Mouse (Mus musculus): ENCODE data around the gene OR5BS1P. TPM values are rescaled to one million over a fixed set of nuclear protein-coding genes. Genes with fewer than 3 reads are reported as not detected.
A peak's percentile ranks its signal among the peaks of the same experiment; 100 is the strongest.
"Not testable (repeated sequence)": the region's sequence is repeated elsewhere in the genome, so short reads cannot be mapped to it uniquely, and the experiment has no call there.

OR5BS1P gene
- polyA plus RNA-seq, 1 experiment from 2014 or later, result not detected

GRCm38 (mm10) chr15:98509387-98509786 is 39.7 kb downstream of the OR5BS1P start:
- Histone ChIP-seq H3K9me3 (no peaks in the 10 kb centered on the region), H3K9ac (no peak overlapping the region), H3K4me1 (peaks cover 9% of the 10 kb centered on the region; the same call in 1 of the 2 replicates), H3K27me3 (0 out of 2 replicates have a peak, but pooled peaks cover 3% of the 10 kb centered on the region), H3K36me3 (no peaks in the 10 kb centered on the region), H3K4me2 (replicated peaks) (no peak overlapping the region), H3K27ac (no peak overlapping the region), H3K4me3 (no peak overlapping the region)
- WGBS, result 60% methylated on average over 2 of the region's 2 CpGs
- no peak for ATAC-seq (ENCODE audit: insufficient number of reproducible peaks, insufficient read depth, low FRiP score, low TSS enrichment)

- H3K36me3 ChIP-seq, result no peaks in the 10 kb centered on the region
- 0 out of 2 replicates have a peak overlapping the region, but pooled peaks have one; percentile 15 for H3K9ac ChIP-seq
- no peaks in the 10 kb centered on the region for H3K9me3 ChIP-seq
- peaks cover 7% of the 10 kb centered on the region; the same call in 1 of the 2 replicates for H3K4me1 ChIP-seq
- no peak for ATAC-seq (ENCODE audit: insufficient number of reproducible peaks, insufficient read depth, low FRiP score, low TSS enrichment)
- WGBS, result 26% methylated on average over 25 of the region's 25 CpGs
- 0 out of 2 replicates have a peak overlapping the region, but pooled peaks have one; percentile 12 for H3K4me3 ChIP-seq
- 0 out of 2 replicates have a peak overlapping the region, but pooled peaks have one; percentile 17 for H3K27ac ChIP-seq
- H3K4me2 ChIP-seq (replicated peaks), result peak overlapping the region; percentile 42
- no peaks in the 10 kb centered on the region for H3K27me3 ChIP-seq
Measured at GRCm38 (mm10) chr15:98510438-98511385, 41.0 kb downstream of the OR5BS1P start.

GRCm38 (mm10) chr15:98511386-98511928 is 41.8 kb downstream of the OR5BS1P start:
- ATAC-seq (ENCODE audit: insufficient number of reproducible peaks, insufficient read depth, low FRiP score, low TSS enrichment), result no peak
- Histone ChIP-seq H3K36me3 (no peaks in the 10 kb centered on the region), H3K4me1 (peaks cover 7% of the 10 kb centered on the region; the same call in 1 of the 2 replicates), H3K27ac (no peak overlapping the region), H3K9me3 (no peaks in the 10 kb centered on the region), H3K4me3 (no peak overlapping the region), H3K27me3 (no peaks in the 10 kb centered on the region), H3K4me2 (replicated peaks) (peak overlapping the region; percentile 42; the same call in 1 of the 2 replicates), H3K9ac (no peak overlapping the region)
- WGBS, result 69% methylated on average over 13 of the region's 13 CpGs

- H3K27ac ChIP-seq, result no peak overlapping the region
- no peak overlapping the region for H3K9ac ChIP-seq
- no peaks in the 10 kb centered on the region for H3K36me3 ChIP-seq
- 79% methylated on average over 8 of the region's 8 CpGs for WGBS
- H3K4me3 ChIP-seq, result no peak overlapping the region
- no peaks in the 10 kb centered on the region for H3K27me3 ChIP-seq
- H3K4me2 ChIP-seq (replicated peaks), result no peak overlapping the region
- H3K9me3 ChIP-seq, result no peaks in the 10 kb centered on the region
- peaks cover 7% of the 10 kb centered on the region; the same call in 1 of the 2 replicates for H3K4me1 ChIP-seq
- ATAC-seq (ENCODE audit: insufficient number of reproducible peaks, insufficient read depth, low FRiP score, low TSS enrichment), result no peak
Measured at GRCm38 (mm10) chr15:98512232-98512631, 42.5 kb downstream of the OR5BS1P start.

- ATAC-seq (ENCODE audit: insufficient number of reproducible peaks, insufficient read depth, low FRiP score, low TSS enrichment), result no peak
- WGBS, result 53% methylated on average over 17 of the region's 17 CpGs
- no peaks in the 10 kb centered on the region for H3K9me3 ChIP-seq
Measured at GRCm38 (mm10) chr15:98512799-98513321, 43.2 kb downstream of the OR5BS1P start.

GRCm38 (mm10) chr15:98513676-98514075 is 44.0 kb downstream of the OR5BS1P start:
- not testable (repeated sequence) for ATAC-seq (ENCODE audit: insufficient number of reproducible peaks, insufficient read depth, low FRiP score, low TSS enrichment); H3K27ac ChIP-seq; H3K27me3 ChIP-seq; H3K9me3 ChIP-seq; H3K4me1 ChIP-seq; H3K4me2 ChIP-seq (replicated peaks); H3K4me3 ChIP-seq; H3K9ac ChIP-seq
- WGBS, result 70% methylated on average over 3 of the region's 3 CpGs
- H3K36me3 ChIP-seq, result peaks cover 12% of the 10 kb centered on the region

More at GRCm38 (mm10) chr15:98512799-98513321, 43.2 kb downstream of the OR5BS1P start:
- Histone ChIP-seq H3K9ac (no peak overlapping the region), H3K27me3 (no peaks in the 10 kb centered on the region), H3K4me2 (replicated peaks) (no peak overlapping the region), H3K4me3 (no peak overlapping the region), H3K27ac (no peak overlapping the region), H3K4me1 (peaks cover 7% of the 10 kb centered on the region; the same call in 1 of the 2 replicates), H3K36me3 (peaks cover 4% of the 10 kb centered on the region)

GRCm38 (mm10) chr15:98514146-98514545 is 44.5 kb downstream of the OR5BS1P start:
- no peak overlapping the region for H3K4me3 ChIP-seq
- ATAC-seq (ENCODE audit: insufficient number of reproducible peaks, insufficient read depth, low FRiP score, low TSS enrichment), result no peak
- 83% methylated on average over 8 of the region's 8 CpGs for WGBS
- peaks cover 12% of the 10 kb centered on the region for H3K36me3 ChIP-seq
- no peaks in the 10 kb centered on the region for H3K9me3 ChIP-seq
- no peak overlapping the region for H3K27ac ChIP-seq
- H3K27me3 ChIP-seq, result no peaks in the 10 kb centered on the region
- H3K9ac ChIP-seq, result no peak overlapping the region
- H3K4me1 ChIP-seq, result peaks cover 7% of the 10 kb centered on the region; the same call in 1 of the 2 replicates
- no peak overlapping the region for H3K4me2 ChIP-seq (replicated peaks)

- ATAC-seq (ENCODE audit: insufficient number of reproducible peaks, insufficient read depth, low FRiP score, low TSS enrichment); H3K9ac ChIP-seq; H3K27ac ChIP-seq; H3K4me2 ChIP-seq (replicated peaks); H3K9me3 ChIP-seq; H3K4me3 ChIP-seq; H3K4me1 ChIP-seq; H3K27me3 ChIP-seq: not testable (repeated sequence)
- WGBS, result 80% methylated on average over 2 of the region's 2 CpGs
- H3K36me3 ChIP-seq, result peaks cover 17% of the 10 kb centered on the region
Measured at GRCm38 (mm10) chr15:98514845-98515244, 45.1 kb downstream of the OR5BS1P start.

GRCm38 (mm10) chr15:98517380-98518355 is 48.0 kb downstream of the OR5BS1P start:
- no peak for ATAC-seq (ENCODE audit: insufficient number of reproducible peaks, insufficient read depth, low FRiP score, low TSS enrichment)
- H3K9me3 ChIP-seq, result no peaks in the 10 kb centered on the region
- no peak overlapping the region for H3K4me3 ChIP-seq
- H3K27me3 ChIP-seq, result no peaks in the 10 kb centered on the region
- H3K4me2 ChIP-seq (replicated peaks), result no peak overlapping the region
- 72% methylated on average over 16 of the region's 16 CpGs for WGBS
- no peaks in the 10 kb centered on the region for H3K4me1 ChIP-seq
- no peak overlapping the region for H3K27ac ChIP-seq
- peaks cover 45% of the 10 kb centered on the region for H3K36me3 ChIP-seq
- no peak overlapping the region for H3K9ac ChIP-seq

GRCm38 (mm10) chr15:98521245-98521644 is 51.5 kb downstream of the OR5BS1P start:
- no peak for ATAC-seq (ENCODE audit: insufficient number of reproducible peaks, insufficient read depth, low FRiP score, low TSS enrichment)
- H3K36me3 ChIP-seq, result peaks cover 78% of the 10 kb centered on the region
- H3K4me3 ChIP-seq, result no peak overlapping the region
- H3K4me2 ChIP-seq (replicated peaks), result no peak overlapping the region
- H3K4me1 ChIP-seq, result no peaks in the 10 kb centered on the region
- no peak overlapping the region for H3K9ac ChIP-seq
- no peaks in the 10 kb centered on the region for H3K27me3 ChIP-seq
- H3K27ac ChIP-seq, result no peak overlapping the region
- WGBS, result 89% methylated on average over 3 of the region's 3 CpGs
- no peaks in the 10 kb centered on the region for H3K9me3 ChIP-seq

GRCm38 (mm10) chr15:98526057-98526456 is 56.4 kb downstream of the OR5BS1P start:
- H3K9me3 ChIP-seq, result no peaks in the 10 kb centered on the region
- H3K36me3 ChIP-seq, result peaks cover 90% of the 10 kb centered on the region
- H3K4me1 ChIP-seq, result no peaks in the 10 kb centered on the region
- 79% methylated on average over 5 of the region's 5 CpGs for WGBS
- H3K27ac ChIP-seq, result no peak overlapping the region
- H3K9ac ChIP-seq, result no peak overlapping the region
- H3K4me2 ChIP-seq (replicated peaks), result no peak overlapping the region
- ATAC-seq (ENCODE audit: insufficient number of reproducible peaks, insufficient read depth, low FRiP score, low TSS enrichment), result no peak
- no peak overlapping the region for H3K4me3 ChIP-seq
- no peaks in the 10 kb centered on the region for H3K27me3 ChIP-seq

Measured in embryonic facial prominence, embryonic 12.5 days (tissue).